Mouse (Mus musculus): ENCODE results near the gene Pde1c. TPM values are rescaled to one million over a fixed set of nuclear protein-coding genes. Genes with fewer than 3 reads are reported as not detected.
A peak's percentile ranks its signal among the peaks of the same experiment; 100 is the strongest.

The Pde1c gene
- total RNA-seq, 2 experiments from 2014 or later, result 3.1 to 3.6 TPM

DNA sequence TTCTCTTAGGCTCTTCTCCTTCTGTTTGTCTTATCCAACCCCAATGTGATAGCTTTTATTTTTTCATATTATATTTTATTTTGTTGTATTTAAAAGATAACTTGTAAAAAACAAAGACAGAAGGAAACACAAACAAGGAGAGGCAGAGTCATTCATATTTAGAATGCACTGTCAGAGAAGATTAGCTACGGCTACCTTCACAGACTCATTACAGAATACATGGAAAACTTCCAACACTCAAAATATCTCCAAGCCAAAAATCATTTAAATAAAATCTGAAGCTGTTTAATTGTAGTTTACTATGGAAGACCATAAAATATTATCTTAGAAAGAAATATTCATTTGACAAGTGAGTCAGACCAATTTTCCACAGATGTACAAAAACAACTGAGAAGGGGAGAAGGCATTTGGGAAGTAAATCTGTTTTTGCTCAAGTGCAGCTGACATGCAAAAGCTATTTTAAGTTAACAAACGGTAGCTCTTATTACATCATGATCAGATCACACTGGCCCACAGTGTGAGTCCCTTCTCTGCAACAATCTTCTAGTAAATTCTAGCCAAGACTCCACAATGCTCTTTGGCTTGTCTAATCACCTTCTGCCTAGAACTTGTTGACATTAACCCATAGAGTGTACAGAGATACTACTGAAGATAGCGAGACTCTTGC, 438.3 kb downstream of the Pde1c start:
- DNase-seq (ENCODE audit: extremely low spot score in 1 of 2, low spot score in 1 of 2), result no peak

DNA sequence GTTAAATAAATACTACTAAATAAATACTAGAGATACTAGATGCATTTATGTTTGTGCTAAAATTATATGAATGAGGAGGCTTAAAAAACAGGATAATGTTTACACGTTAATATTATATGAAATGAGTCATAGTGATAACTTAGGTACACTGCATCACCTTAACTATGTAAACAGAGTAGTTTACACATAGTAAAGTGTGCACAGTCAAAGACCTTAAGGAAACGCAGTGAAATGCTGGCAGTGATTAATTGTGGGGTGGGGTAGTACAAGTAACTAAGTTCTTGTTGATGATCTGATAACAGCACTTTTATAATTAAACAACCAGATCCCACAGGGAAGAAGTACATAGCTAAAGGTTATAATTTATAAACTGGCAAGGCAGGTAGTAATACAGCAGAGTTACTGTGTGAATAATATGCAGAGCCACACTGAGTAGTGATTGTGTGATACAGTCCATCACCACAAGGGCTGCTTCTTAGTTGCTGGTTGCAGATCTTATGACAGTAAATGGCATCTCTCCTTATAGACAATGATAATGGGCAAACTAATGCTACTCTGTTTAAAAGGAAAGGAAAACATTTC, 469.3 kb downstream of the Pde1c start:
- DNase-seq (ENCODE audit: extremely low spot score in 1 of 2, low spot score in 1 of 2), result no peak

DNA sequence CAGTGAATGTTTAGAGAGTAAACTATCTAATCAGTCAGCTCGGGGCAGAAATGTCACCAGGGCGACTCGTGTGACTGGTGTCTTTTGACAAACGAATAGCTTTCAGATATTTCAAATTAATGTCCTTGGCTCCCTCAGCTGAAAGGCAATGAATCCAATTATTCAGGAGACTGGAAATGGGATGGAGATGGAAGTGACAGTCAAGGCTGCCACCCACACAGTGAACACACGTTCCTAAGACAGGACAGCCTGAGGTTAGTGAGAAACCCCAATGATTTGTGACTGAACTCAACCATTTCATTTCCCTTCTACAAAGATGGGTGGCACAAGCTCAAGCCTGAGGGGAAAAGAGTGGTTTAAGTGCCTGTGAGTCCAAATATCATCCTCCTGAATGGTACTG, 470.5 kb downstream of the Pde1c start:
- no peak for DNase-seq (ENCODE audit: extremely low spot score in 1 of 2, low spot score in 1 of 2)

DNA sequence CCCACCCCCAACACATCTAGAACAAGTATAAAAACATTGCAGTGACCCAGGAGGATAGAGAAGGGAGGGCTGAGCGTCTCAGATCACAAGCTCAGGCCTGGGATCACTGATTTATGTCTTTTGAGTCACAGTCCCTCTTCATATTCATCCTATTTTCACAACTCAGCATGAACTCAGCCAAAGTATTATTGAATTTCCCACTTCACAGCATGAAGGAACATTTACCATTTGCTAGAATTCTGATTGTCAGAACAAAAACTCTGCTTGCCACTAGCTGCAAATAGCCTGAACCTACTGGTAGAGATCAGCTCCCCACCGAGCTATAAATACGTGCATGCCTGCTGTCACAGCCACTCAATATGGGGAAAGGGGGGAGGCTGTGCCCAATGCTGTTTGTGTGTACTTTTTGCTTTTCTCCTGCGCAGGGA, 492.5 kb downstream of the Pde1c start:
- DNase-seq (ENCODE audit: extremely low spot score in 1 of 2, low spot score in 1 of 2), result no peak

DNA sequence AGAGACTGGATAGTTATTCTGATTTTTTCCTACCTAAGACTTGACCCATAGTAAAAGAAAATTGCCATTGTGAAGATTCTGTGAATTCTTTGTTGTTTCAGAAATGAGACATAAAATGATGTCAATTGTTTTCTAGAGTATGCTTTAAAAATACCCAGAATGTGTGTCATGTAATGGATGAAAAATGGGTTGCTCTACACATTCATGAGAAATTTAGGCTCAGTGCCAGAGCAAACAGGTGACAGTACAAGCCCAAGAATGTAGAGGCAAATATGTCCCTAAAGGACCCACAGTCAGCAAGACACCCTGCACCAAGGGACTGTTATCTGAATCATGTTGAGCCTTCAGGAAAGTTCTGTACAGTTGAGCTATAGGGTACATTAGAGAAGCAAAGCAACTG, 500.4 kb downstream of the Pde1c start:
- DNase-seq (ENCODE audit: extremely low spot score in 1 of 2, low spot score in 1 of 2), result no peak

DNA sequence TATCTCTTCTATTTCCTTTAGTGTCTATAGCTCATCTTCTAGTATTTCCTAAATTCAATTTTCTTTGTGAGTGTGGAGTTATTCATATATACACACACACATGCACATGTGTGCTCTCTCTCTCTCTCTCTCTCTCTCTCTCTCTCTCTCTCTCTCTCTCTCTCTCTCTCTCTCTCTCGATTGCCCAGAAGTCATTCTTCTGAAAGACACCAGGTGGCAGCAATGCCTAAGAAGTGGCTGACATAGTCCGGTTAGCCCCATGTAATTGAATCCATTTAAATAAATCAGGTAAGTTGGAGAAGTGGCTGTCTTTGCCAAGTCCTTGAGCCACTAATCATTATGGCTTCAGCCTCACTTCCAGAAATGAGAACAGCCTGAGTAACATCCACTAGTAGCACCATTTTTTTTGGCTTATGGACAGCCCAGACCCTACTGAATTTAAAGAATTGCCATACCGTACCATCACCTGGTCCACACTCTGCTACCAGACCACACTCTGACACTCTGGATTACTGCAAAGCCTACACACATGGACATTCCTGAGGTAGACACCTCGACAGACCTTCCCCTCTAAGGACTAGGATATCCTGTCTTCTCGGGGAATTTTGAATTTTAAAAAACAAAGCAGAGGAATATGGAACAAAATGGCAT, 502.1 kb downstream of the Pde1c start:
- peak in 1 of 2 experiments; percentile 42 for DNase-seq (ENCODE audit: extremely low spot score in 1 of 2, low spot score in 1 of 2)

DNA sequence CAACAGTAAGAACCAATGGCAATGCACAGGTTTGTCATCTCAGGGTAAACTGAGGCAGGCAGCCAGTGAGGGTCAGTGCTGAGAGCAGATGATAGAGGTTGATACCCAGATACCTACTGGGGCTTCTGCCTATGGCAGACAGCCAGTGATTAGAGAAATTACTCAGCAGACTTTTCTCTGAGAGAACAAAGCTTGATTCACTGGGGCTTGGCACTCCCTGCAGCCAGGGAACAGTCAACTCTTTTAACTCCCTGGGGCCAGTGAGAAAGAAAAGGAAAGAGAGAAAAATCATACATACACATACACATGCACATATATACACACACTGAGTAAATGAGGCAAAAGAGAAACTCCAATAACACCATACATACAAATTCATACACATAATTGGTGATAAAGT, 505.2 kb downstream of the Pde1c start:
- DNase-seq (ENCODE audit: extremely low spot score in 1 of 2, low spot score in 1 of 2), result no peak

DNA sequence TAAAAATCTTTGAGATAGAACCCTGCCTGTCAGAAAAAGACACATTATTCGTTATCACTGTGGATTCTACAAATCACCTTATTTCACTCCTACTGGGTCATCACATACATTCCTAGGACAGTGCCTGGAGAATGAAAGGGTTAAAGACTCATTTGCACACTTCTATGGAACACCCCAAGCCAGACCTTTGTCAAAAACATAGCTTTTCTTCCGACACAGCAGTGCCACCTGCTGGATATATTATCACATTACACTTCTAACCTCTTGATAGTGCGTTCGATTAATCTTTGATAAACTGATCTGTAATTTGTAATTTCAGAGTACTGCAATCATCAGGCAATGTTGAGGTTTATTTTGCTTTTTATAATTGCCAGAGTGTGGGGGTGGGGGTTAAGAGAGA, 519.8 kb downstream of the Pde1c start:
- DNase-seq (ENCODE audit: extremely low spot score in 1 of 2, low spot score in 1 of 2), result peak in 1 of 2 experiments; percentile 19

DNA sequence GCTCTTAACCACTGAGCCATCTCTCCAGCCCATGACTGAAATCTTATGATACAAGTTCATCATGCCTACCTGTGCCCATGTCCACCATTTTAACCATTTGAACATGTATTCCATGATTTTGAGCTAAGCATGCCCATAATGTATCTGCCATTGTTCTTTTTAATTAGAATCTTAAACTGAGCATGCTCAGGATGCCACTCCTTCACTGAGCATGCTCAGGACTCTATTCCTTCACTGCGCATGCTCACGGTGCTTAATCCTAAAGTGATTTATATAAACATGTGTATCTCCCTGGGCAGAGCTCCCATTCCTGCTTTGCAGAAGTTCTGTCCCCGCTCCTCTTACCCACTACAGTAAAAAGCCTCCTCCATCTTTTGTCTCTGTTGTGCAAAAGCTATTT, 520.3 kb downstream of the Pde1c start:
- DNase-seq (ENCODE audit: extremely low spot score in 1 of 2, low spot score in 1 of 2), result no peak

DNA sequence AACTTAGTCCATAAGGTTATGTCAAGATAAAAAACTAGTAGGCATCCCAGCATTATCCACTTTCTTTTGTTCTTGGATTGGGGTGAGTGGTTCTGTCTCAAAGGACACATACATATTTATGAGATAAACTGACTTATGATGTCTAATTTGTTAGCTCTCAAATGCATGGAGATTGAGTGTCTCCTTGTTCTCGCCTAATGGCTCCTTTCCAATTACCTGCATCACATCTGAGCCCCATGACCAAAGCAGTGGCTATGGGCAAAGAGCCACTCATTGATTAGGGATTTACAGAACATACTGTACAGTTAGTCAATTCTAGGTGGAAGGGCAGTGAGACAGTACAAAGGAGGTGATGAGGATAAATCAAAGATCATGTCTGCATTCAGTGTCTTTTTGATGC, 524.2 kb downstream of the Pde1c start:
- DNase-seq (ENCODE audit: extremely low spot score in 1 of 2, low spot score in 1 of 2), result no peak

DNA sequence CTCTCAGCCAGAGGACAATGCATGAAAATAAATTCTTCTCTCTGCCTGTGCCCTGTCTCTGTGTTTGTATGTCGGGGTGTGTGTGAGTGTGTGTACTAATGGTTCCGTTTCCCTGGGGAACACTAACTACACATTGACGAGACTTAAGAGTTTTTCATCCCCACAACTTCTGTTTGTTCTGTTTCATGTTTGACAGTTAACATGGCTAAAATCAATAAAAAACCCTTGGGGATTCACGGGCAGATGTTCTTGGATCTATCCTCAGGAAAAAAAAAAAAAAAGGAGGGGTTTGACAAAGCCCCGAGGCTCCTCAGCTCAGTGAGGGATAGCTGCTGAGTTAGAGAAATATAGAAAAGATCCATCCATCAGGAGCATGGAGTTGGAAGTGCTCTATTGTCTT, 524.6 kb downstream of the Pde1c start:
- DNase-seq (ENCODE audit: extremely low spot score in 1 of 2, low spot score in 1 of 2), result no peak

DNA sequence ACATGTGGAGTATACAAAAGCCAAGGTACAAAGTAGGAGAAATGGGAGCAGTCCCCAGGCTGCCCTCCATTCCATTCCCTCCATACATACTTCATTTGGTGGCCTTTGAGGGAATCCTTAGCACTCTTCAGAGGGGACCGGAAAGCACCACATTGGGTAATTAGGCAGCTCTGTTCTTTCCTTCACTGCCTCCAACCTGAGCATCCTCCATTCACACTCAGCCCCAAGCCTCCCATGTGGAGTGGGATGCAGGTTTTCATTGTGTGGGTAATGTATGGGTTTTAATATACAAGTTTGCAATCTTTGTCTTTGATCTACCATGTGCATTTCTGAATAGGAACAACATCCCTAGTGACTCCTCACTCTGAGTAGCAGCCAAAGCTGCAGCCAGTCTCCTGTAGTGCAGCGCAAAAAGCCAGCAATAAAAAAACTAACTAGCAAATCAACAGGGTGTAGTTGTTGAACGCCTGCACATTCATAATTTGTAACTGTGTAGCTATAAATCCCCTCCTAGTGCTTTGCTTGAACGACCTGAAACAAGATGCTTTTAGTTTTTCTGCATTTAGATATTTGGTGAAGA, 529.3 kb downstream of the Pde1c start:
- DNase-seq (ENCODE audit: extremely low spot score in 1 of 2, low spot score in 1 of 2), result no peak

DNA sequence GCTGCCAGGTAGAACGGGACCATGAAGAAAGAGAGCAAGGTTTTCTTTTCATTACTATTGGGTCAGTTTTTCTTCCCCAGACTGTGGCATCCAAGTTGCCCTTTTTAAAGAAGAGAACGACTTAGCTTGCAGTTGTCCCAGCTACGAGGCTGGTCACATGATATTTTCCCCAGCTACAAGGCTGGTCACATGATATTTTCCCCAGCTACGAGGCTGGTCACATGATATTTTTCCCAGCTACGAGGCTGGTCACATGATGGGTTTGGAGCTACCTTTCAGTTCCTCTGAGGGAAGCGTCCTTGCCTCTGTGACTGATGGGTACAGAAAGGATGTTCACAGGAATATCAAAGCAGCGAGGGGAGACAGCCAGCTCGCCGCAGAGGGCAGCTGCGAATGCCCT, 533.8 kb downstream of the Pde1c start:
- DNase-seq (ENCODE audit: extremely low spot score in 1 of 2, low spot score in 1 of 2), result no peak

DNA sequence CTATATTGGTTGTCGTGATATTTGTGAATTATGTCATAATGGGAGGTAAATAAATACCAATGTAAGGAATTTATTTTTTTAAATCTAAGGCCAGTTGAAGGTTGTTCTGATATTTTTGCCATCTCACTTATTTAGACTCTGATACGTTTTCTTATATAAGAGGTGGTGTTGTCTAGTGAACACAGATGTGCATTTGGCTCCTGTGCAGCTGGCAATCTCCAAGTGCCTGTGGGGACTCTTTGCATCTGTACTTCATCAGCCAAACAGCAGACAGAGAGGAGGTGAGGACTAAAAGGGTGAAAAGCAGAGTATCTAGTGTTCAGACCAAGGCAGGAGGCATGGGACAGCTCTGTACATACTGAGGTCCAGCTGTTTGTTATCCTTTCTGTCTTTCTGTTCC, 536.7 kb downstream of the Pde1c start:
- DNase-seq (ENCODE audit: extremely low spot score in 1 of 2, low spot score in 1 of 2), result no peak

DNA sequence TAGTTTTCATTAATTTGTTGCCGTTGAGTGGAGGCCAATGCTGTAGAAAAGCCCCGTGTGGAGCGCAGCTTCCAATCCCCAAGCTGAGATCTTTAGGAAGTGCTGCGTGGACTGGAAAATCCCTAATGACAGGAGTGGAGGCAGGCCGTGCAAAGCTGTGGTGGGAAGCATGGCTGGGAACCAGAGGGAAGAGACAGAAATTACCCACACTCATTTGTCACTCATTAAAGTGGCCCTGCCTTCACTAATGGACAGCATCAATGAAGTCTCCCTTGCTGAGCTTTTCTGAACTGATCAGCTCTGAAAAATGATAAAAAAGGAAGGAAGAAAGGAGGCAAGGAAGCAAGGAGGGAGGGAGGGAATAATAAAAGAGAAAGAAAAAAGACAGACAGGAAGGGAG, 538.9 kb downstream of the Pde1c start:
- no peak for DNase-seq (ENCODE audit: extremely low spot score in 1 of 2, low spot score in 1 of 2)

DNA sequence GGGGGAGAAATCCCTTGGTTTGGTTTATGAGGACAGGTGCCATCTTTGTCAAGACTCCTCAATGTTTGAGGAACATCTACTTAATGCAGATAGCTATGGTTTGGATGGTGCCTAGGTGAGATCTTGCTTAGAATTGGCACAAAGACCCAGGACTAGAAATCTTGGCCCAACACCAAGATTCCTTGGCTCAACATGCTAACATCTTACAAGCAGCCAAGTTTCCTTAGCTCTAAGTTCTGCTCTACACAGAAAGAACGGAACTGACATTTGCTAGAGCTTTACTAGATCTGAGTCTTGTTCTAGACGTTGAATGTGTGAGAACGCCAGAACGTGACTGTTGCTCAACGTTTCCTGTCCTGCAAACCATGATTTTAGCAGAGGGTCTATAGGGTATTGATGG, 540.9 kb downstream of the Pde1c start:
- DNase-seq (ENCODE audit: extremely low spot score in 1 of 2, low spot score in 1 of 2), result no peak

DNA sequence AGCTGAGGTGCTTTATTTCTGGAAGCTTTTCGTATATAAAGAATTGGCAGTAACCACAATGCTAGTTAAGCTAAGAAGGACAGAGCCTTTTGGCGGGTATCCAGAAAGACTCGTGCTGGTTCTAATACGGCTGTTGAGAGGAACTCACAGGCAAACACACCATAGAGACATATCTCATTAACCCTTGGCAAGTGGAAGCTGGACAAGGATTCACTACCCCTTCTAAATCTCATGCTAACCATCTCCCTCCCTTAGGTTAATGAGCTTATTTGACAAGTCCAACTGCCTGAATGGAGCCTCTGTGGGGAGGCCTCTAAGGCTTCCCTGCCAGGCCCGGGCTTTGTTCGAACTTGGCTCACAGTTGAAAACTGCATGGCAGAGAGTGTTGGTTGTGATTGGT, 541.6 kb downstream of the Pde1c start:
- no peak for DNase-seq (ENCODE audit: extremely low spot score in 1 of 2, low spot score in 1 of 2)

DNA sequence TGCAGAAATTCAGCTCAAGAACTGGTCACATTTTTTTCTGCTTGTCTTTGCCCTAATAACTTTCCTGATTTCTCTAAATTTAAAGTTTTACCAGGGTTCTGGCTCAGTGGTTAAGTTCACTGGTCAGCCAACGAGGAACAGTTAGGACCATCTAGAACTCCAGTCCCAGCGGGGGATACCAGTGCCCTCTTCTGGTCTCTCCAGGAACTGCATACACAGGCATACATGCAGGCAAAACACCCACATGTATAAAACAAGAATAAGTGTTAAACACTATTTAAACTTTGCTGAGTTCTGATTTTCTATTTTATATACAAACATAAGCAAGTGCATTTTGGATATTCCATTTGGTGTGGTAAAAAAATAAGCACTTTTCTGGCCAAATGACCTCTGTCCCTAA, 543.4 kb downstream of the Pde1c start:
- no peak for DNase-seq (ENCODE audit: extremely low spot score in 1 of 2, low spot score in 1 of 2)
